8 mouse cellular contexts compared by ENCODE assay signal in the genomic region with DNA sequence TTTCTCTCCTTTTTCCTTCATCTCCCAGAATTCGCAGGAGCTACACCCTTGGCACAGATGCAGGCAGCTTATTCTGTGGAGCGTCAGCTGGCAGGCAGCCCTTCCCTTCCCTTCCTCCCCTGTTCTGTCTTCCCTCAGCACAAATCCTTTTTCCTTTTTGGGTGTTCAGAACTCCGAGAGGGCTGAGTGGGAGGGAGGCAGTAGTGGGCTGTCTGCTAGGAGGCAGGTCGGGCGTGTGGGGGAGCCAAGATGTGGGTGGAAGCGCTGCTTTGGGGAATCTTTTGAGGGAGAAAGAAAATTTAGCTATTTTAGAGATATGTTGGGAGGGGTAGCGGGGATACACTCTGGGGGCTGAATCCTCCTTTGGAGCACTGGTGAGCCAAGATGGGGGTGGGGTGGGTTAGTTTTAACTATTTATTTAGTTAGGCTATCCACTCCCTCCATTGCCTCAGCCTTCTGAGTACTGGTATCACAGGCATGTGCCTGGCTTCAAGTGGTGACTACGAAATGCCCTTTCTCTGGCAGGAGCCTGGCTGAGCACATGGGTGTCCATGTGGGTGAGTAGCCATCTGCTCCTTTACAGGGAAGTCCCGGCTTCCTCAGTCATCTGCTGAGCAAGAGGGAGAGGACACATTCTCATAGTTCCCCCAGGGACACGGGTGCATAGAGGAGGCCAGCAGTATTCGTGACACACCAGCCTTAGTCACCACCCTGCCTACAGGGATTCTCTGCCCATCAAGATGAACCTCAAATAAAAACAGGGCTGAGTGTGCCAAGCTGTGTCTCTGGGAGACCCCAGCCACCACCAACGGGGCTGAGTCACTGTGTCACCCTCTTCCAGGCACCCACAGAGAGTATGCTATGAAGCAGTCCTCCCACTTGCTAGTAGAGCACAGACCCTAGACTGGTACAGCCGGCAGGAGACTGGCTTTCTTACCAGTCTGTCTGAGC. TPM values are rescaled to one million over a fixed set of nuclear protein-coding genes. Genes with fewer than 3 reads are reported as not detected.
A peak's percentile ranks its signal among the peaks of the same experiment; 100 is the strongest.
DNase-seq lines count a peak whose midpoint lies in the region; ATAC-seq and TF ChIP-seq lines count a peak whose summit lies in the region.

No protein-coding gene starts in this region.

- ATAC-seq in cerebellum, adult (ENCODE audit: insufficient number of reproducible peaks, low FRiP score, low TSS enrichment) = no peak; the same call in 1 of the 2 replicates
- peak; percentile 88 for ATAC-seq in intestine, embryonic 15.5 days

- peaks cover 10% of the 10 kb centered on the region for H3K4me1 ChIP-seq in intestine, embryonic 15.5 days (replicated peaks)

- no peak for TF ChIP-seq CTCF in brain, embryonic 14.5 days (IDR thresholded peaks at IDR 0.05; ENCODE audit: borderline replicate concordance, extremely low read depth, insufficient read depth, insufficient read length)

- no peaks in the 10 kb centered on the region for H3K36me3 ChIP-seq in intestine, embryonic 15.5 days

- no peak overlapping the region for H3K9ac ChIP-seq in intestine, embryonic 15.5 days

- H3K4me3 ChIP-seq in intestine, embryonic 15.5 days (replicated peaks) = no peak overlapping the region

- peak overlapping the region; percentile 90 for H3K27ac ChIP-seq in intestine, embryonic 15.5 days

- no peak for TF ChIP-seq POLR2A in brain, embryonic 14.5 days (IDR thresholded peaks at IDR 0.05; ENCODE audit: borderline replicate concordance, extremely low read depth, insufficient read depth, insufficient read length, poor library complexity, severe bottlenecking)

- no peaks in the 10 kb centered on the region for H3K9me3 ChIP-seq in intestine, embryonic 15.5 days

- intact Hi-C loops in gastrocnemius, postnatal 14 days (cut with DNase I; ENCODE audit: low total_unique reads) = no loop called here
- intact Hi-C loops in left cerebral cortex, postnatal 4 days (cut with DNase I) = no loop called here

- H3K4me2 ChIP-seq in intestine, embryonic 15.5 days (replicated peaks) = peak overlapping the region; percentile 17; the same call in 1 of the 2 replicates

- WGBS in intestine, embryonic 15.5 days = 39% methylated on average over 13 of the region's 13 CpGs

- no peaks in the 10 kb centered on the region for H3K27me3 ChIP-seq in intestine, embryonic 15.5 days (replicated peaks)

- peak; percentile 30 for DNase-seq in cerebellum, adult 9-11 months
- peak; percentile 91 for DNase-seq in brain, embryonic 14.5 days (ENCODE audit: low read depth)
- DNase-seq in gastrocnemius, postnatal 14 days = peak; percentile 76
- DNase-seq in left cerebral cortex, postnatal 4 days = peak; percentile 67
- peak; percentile 90 to 94 for DNase-seq in right cerebral cortex, postnatal 36 days (ENCODE audit: low spot score in 2 of 2)
- no peak for DNase-seq in thymus, postnatal 36 days

RNA-seq across cellular contexts. Expression of gene Arl4d, which starts 22.3 kb away (rescaled TPM):
- 18.9 and 42.0 TPM in 2 replicates for polyA plus RNA-seq in brain, embryonic 14.5 days (2012; rRNA removed)
- 10 to 100 TPM in 1 of 2 experiments, 1 to 10 TPM in 1; 7.1 to 10.7 TPM for total RNA-seq in gastrocnemius, postnatal 14 days (2021)
- polyA plus RNA-seq in intestine, embryonic 15.5 days (2015; fragmentation: Nextera tagmentation; extraction: Ambion mirVana) = 7.6 and 7.8 TPM in 2 replicates
- 10 to 100 TPM; 23.3 to 26.5 TPM for total RNA-seq in left cerebral cortex, postnatal 4 days (2021)

RNA-seq across cellular contexts. Expression of gene Dhx8, which starts 45.1 kb away (rescaled TPM):
- 25.2 and 33.5 TPM in 2 replicates for polyA plus RNA-seq in brain, embryonic 14.5 days (2012; rRNA removed)
- 10 to 100 TPM; 12.7 to 13.6 TPM for total RNA-seq in gastrocnemius, postnatal 14 days (2021)
- polyA plus RNA-seq in intestine, embryonic 15.5 days (2015; fragmentation: Nextera tagmentation; extraction: Ambion mirVana) = 22.5 and 26.9 TPM in 2 replicates
- total RNA-seq in left cerebral cortex, postnatal 4 days (2021) = 10 to 100 TPM; 37.2 to 41.2 TPM

Comparison
In these comparisons a context has a peak if more than half of its experiments do, and no peak if none do; other contexts are left out.
1. DNase-seq: peak in cerebellum, adult 9-11 months (single experiment), brain, embryonic 14.5 days (single experiment), gastrocnemius, postnatal 14 days (single experiment), left cerebral cortex, postnatal 4 days (single experiment) and right cerebral cortex, postnatal 36 days (2 of 2); none in thymus, postnatal 36 days (0 of 2).